In the genomic region with DNA sequence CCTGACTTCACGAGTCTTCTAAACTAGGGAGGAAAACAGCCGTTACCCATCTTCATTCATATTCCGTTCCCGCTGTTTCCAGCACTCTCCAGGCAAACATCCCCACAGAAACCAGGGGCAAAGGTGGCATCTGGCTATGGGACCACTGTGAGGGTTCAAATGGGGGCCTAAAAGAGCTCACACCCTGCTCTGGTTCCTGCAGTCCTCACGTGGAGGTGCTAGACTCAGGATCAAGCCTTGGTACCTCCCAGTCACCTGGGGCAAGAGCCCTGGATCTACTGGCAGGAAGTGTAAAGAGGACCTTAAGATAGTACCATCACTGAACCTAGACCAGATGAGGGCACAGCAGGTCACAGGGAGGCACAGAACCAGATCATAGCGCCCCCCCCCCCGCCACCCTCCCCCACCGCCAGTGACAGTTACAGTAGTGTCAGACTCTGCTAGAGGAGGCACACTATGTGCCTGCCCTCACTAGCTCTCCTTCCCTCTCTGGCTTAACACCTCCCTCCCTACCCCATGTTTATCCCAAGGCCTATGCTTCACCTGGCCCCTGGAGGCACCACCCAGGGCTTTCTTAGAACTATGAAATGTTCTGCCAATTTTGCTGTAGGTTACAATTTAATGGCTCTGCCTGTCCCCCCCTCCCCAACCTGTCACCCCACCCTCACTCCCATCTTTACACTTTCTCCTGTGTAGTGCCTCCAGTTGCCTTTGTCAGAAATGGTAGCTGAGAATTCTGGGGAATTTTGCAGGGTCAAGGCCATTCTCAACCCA, we compare ENCODE assay signal across 1 mouse cellular context.
A peak's percentile ranks its signal among the peaks of the same experiment; 100 is the strongest.
TF ChIP-seq lines count a peak whose summit lies in the region.

No protein-coding gene starts in this region.

TF ChIP-seq in CH12.LX, 34 proteins besides CTCF, POLR2A, EP300 and RAD21 (continued from another document):
- no peak for TF ChIP-seq CHD2 (IDR thresholded peaks at IDR 0.05; ENCODE audit: low read length)
- TF ChIP-seq UBTF (IDR thresholded peaks at IDR 0.05; ENCODE audit: low read depth, low read length) = no peak
- no peak for TF ChIP-seq ZNF384 (IDR thresholded peaks at IDR 0.05; ENCODE audit: low read depth, low read length)
- peak; percentile 53; the same call in 1 of the 2 replicates for TF ChIP-seq MAX (IDR thresholded peaks at IDR 0.05; ENCODE audit: low read length)
- peak; percentile 64; the same call in 1 of the 2 replicates for TF ChIP-seq MYC (IDR thresholded peaks at IDR 0.05; ENCODE audit: low read depth, low read length)
- no peak for TF ChIP-seq NRF1 (IDR thresholded peaks at IDR 0.05; ENCODE audit: low read depth, low read length)
- no peak for TF ChIP-seq USF1 (IDR thresholded peaks at IDR 0.05; ENCODE audit: low read depth, low read length)
- 0 out of 2 replicates have a peak, but pooled peaks have one; percentile 23 for TF ChIP-seq TBP (conservative IDR thresholded peaks at IDR 0.05; ENCODE audit: low read depth, low read length)
- no peak for TF ChIP-seq ZMIZ1 (IDR thresholded peaks at IDR 0.05; ENCODE audit: low read depth, low read length)
- no peak for TF ChIP-seq JUND (conservative IDR thresholded peaks at IDR 0.05; ENCODE audit: low read depth, low read length)
- peak; percentile 13; the same call in 1 of the 2 replicates for TF ChIP-seq HCFC1 (IDR thresholded peaks at IDR 0.05; ENCODE audit: low read depth, low read length)
- no peak for TF ChIP-seq TCF12 (IDR thresholded peaks at IDR 0.05; ENCODE audit: low read depth, low read length)
- no peak for TF ChIP-seq RCOR1 (conservative IDR thresholded peaks at IDR 0.05; ENCODE audit: low read depth, low read length)
- TF ChIP-seq ELF1 (IDR thresholded peaks at IDR 0.05; ENCODE audit: low read depth, low read length) = no peak
- peak; percentile 67 for TF ChIP-seq BHLHE40 (IDR thresholded peaks at IDR 0.05; ENCODE audit: low read depth, low read length)
- no peak for TF ChIP-seq CHD1 (IDR thresholded peaks at IDR 0.05; ENCODE audit: low read depth, low read length)
- no peak; the same call in 1 of the 2 replicates for TF ChIP-seq MXI1 (IDR thresholded peaks at IDR 0.05; ENCODE audit: low read depth, low read length)
- no peak for TF ChIP-seq MAZ (IDR thresholded peaks at IDR 0.05; ENCODE audit: low read depth, low read length)
- peak; percentile 63 for TF ChIP-seq ZKSCAN1 (IDR thresholded peaks at IDR 0.05; ENCODE audit: borderline replicate concordance, low read depth, low read length)
- no peak for TF ChIP-seq KAT2A (IDR thresholded peaks at IDR 0.05; ENCODE audit: insufficient replicate concordance, low read length)
- no peak for TF ChIP-seq ETS1 (conservative IDR thresholded peaks at IDR 0.05; ENCODE audit: low read depth, low read length)
- no peak for TF ChIP-seq JUN (IDR thresholded peaks at IDR 0.05; ENCODE audit: insufficient read depth, low read depth, low read length)
- no peak for TF ChIP-seq MEF2A (IDR thresholded peaks at IDR 0.05; ENCODE audit: borderline replicate concordance, low read depth, low read length)
- peak; percentile 36; the same call in 1 of the 2 replicates for TF ChIP-seq SIN3A (IDR thresholded peaks at IDR 0.05; ENCODE audit: low read length)
- TF ChIP-seq IRF4 (IDR thresholded peaks at IDR 0.05; ENCODE audit: low read depth, low read length) = no peak
- no peak for TF ChIP-seq NELFE (IDR thresholded peaks at IDR 0.05; ENCODE audit: low read depth, low read length)
- TF ChIP-seq E2F4 (IDR thresholded peaks at IDR 0.05; ENCODE audit: insufficient replicate concordance, low read depth, low read length) = no peak
- TF ChIP-seq POLR2AphosphoS2 (IDR thresholded peaks at IDR 0.05; ENCODE audit: low read depth, low read length) = no peak
